8 mouse cellular contexts compared by ENCODE assay signal in the genomic region with DNA sequence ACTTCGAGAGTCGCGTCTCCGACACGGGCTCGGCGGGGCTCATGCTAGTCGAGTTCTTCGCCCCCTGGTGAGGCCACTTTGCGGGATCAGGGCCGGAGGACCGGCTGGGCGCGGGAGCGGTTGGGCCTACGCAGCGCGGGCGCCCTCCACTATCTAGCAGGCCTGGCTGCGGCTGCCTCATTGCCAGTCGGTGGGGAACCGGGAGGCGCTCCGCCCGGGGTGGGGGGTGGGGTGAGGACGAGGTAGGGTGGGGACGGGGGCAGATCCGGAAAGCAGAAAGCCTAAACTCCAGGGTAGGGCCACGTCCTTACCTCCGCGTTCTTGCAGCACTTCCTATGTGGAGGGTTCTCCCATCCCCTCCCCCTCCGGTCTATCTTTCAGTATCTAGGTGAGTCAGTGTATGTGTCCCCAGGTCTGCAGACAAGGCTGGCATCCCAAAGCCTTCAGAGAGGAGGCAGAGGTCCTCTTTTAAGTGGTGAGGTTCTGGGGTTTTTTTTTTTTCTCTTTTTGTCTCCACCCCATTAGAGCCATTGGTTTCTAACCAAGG. TPM values are rescaled to one million over a fixed set of nuclear protein-coding genes. Genes with fewer than 3 reads are reported as not detected.
A peak's percentile ranks its signal among the peaks of the same experiment; 100 is the strongest.
DNase-seq lines count a peak whose midpoint lies in the region; ATAC-seq and TF ChIP-seq lines count a peak whose summit lies in the region.

No protein-coding gene starts in this region.

- no peak for TF ChIP-seq POLR2A in bone marrow macrophage, adult 2 months (IDR thresholded peaks at IDR 0.05; ENCODE audit: borderline replicate concordance, low read depth, low read length)

- peak overlapping the region; percentile 97 for H3K9ac ChIP-seq in forebrain, embryonic 15.5 days (replicated peaks)
- peak overlapping the region; percentile 98 for H3K9ac ChIP-seq in kidney, embryonic 15.5 days

- H3K27ac ChIP-seq in bone marrow macrophage, adult 2 months (ENCODE audit: insufficient read depth, low read depth, low read length): peak overlapping the region; percentile 89
- peak overlapping the region; percentile 97 for H3K27ac ChIP-seq in forebrain, embryonic 15.5 days (replicated peaks)
- H3K27ac ChIP-seq in kidney, embryonic 15.5 days: peak overlapping the region; percentile 98

- no peaks in the 10 kb centered on the region for H3K9me3 ChIP-seq in forebrain, embryonic 15.5 days
- H3K9me3 ChIP-seq in kidney, embryonic 15.5 days (replicated peaks): no peaks in the 10 kb centered on the region
- no peaks in the 10 kb centered on the region for H3K9me3 ChIP-seq in megakaryocyte, embryonic 14.5 days

- under 1% methylated on average over 32 of the region's 32 CpGs for WGBS in forebrain, embryonic 15.5 days
- under 1% methylated on average over 32 of the region's 32 CpGs for WGBS in kidney, embryonic 15.5 days

- peaks cover 25% of the 10 kb centered on the region for H3K4me1 ChIP-seq in bone marrow macrophage, adult 2 months (ENCODE audit: control insufficient read depth, insufficient read depth, low read length)
- peaks cover 31% of the 10 kb centered on the region for H3K4me1 ChIP-seq in forebrain, embryonic 15.5 days
- peaks cover 30% of the 10 kb centered on the region for H3K4me1 ChIP-seq in kidney, embryonic 15.5 days
- peaks cover 55% of the 10 kb centered on the region for H3K4me1 ChIP-seq in megakaryocyte, embryonic 14.5 days

- no peak for TF ChIP-seq CTCF in bone marrow macrophage, adult 2 months (IDR thresholded peaks at IDR 0.05; ENCODE audit: low read depth, low read length)

- peak overlapping the region; percentile 70 for H3K4me2 ChIP-seq in forebrain, embryonic 15.5 days (replicated peaks)
- peak overlapping the region; percentile 64 for H3K4me2 ChIP-seq in kidney, embryonic 15.5 days

- DNase-seq in frontal cortex, postnatal 36 days (ENCODE audit: low spot score in 2 of 2): no peak
- DNase-seq in B cell, adult 2 months: peak; percentile 56 to 68
- DNase-seq in thymus, postnatal 0 days (ENCODE audit: low spot score): peak; percentile 62

- H3K27me3 ChIP-seq in forebrain, embryonic 15.5 days: no peaks in the 10 kb centered on the region
- no peaks in the 10 kb centered on the region for H3K27me3 ChIP-seq in kidney, embryonic 15.5 days
- H3K27me3 ChIP-seq in megakaryocyte, embryonic 14.5 days (replicated peaks): no peaks in the 10 kb centered on the region

- ATAC-seq in frontal cortex, adult (ENCODE audit: low TSS enrichment): peak; percentile 36
- peak; percentile 65 for ATAC-seq in forebrain, embryonic 15.5 days (replicated peaks)
- peak; percentile 67 for ATAC-seq in kidney, embryonic 15.5 days (replicated peaks; ENCODE audit: low FRiP score)

- H3K4me3 ChIP-seq in bone marrow macrophage, adult 2 months (ENCODE audit: insufficient read depth, low read length): peak overlapping the region; percentile 98
- H3K4me3 ChIP-seq in forebrain, embryonic 15.5 days: peak overlapping the region; percentile 91
- peak overlapping the region; percentile 96 for H3K4me3 ChIP-seq in kidney, embryonic 15.5 days (replicated peaks)
- H3K4me3 ChIP-seq in megakaryocyte, embryonic 14.5 days (replicated peaks): peak overlapping the region; percentile 99

- H3K36me3 ChIP-seq in forebrain, embryonic 15.5 days: peaks cover 12% of the 10 kb centered on the region
- H3K36me3 ChIP-seq in kidney, embryonic 15.5 days: peaks cover 28% of the 10 kb centered on the region
- H3K36me3 ChIP-seq in megakaryocyte, embryonic 14.5 days (replicated peaks; ENCODE audit: low read length): peaks cover 46% of the 10 kb centered on the region

RNA-seq across cellular contexts. Expression of gene Catsper2, which starts 0.6 kb away (rescaled TPM):
- 0.80 and 1.5 TPM in 2 replicates for polyA plus RNA-seq in bone marrow macrophage, adult 2 months (2012; ENCODE audit: insufficient read depth, insufficient read length, missing spikeins)
- 3.8 and 4.2 TPM in 2 replicates for polyA plus RNA-seq in forebrain, embryonic 15.5 days (2015; fragmentation: Nextera tagmentation; extraction: Ambion mirVana)
- 1.8 and 2.7 TPM in 2 replicates for polyA plus RNA-seq in kidney, embryonic 15.5 days (2015; fragmentation: Nextera tagmentation; extraction: Ambion mirVana)
- polyA plus RNA-seq in megakaryocyte, embryonic 14.5 days (2012; ENCODE audit: insufficient read depth, low replicate concordance): 0.10 TPM in 1 of 2 replicates, not detected in the other
- 1.6 and 2.1 TPM in 2 replicates for polyA plus RNA-seq in thymus, postnatal 0 days (2015; fragmentation: Nextera tagmentation; extraction: Ambion mirVana)

RNA-seq across cellular contexts. Expression of gene Pdia3, which starts 0.6 kb away (rescaled TPM):
- polyA plus RNA-seq in bone marrow macrophage, adult 2 months (2012; ENCODE audit: insufficient read depth, insufficient read length, missing spikeins): 360 and 362 TPM in 2 replicates
- 311 and 322 TPM in 2 replicates for polyA plus RNA-seq in forebrain, embryonic 15.5 days (2015; fragmentation: Nextera tagmentation; extraction: Ambion mirVana)
- polyA plus RNA-seq in kidney, embryonic 15.5 days (2015; fragmentation: Nextera tagmentation; extraction: Ambion mirVana): 811 and 867 TPM in 2 replicates
- 332 and 1,563 TPM in 2 replicates for polyA plus RNA-seq in megakaryocyte, embryonic 14.5 days (2012; ENCODE audit: insufficient read depth, low replicate concordance)
- 319 and 390 TPM in 2 replicates for polyA plus RNA-seq in thymus, postnatal 0 days (2015; fragmentation: Nextera tagmentation; extraction: Ambion mirVana)

RNA-seq across cellular contexts. Expression of gene Strc, which starts 27.2 kb away (rescaled TPM):
- polyA plus RNA-seq in bone marrow macrophage, adult 2 months (2012; ENCODE audit: insufficient read depth, insufficient read length, missing spikeins): not detected in 2 replicates
- polyA plus RNA-seq in forebrain, embryonic 15.5 days (2015; fragmentation: Nextera tagmentation; extraction: Ambion mirVana): 0.03 TPM in 1 of 2 replicates, not detected in the other
- polyA plus RNA-seq in kidney, embryonic 15.5 days (2015; fragmentation: Nextera tagmentation; extraction: Ambion mirVana): not detected in 2 replicates
- polyA plus RNA-seq in megakaryocyte, embryonic 14.5 days (2012; ENCODE audit: insufficient read depth, low replicate concordance): not detected in 2 replicates
- polyA plus RNA-seq in thymus, postnatal 0 days (2015; fragmentation: Nextera tagmentation; extraction: Ambion mirVana): 0.07 TPM in 1 of 2 replicates, not detected in the other

RNA-seq across cellular contexts. Expression of gene Ell3, which starts 29.9 kb away (rescaled TPM):
- polyA plus RNA-seq in bone marrow macrophage, adult 2 months (2012; ENCODE audit: insufficient read depth, insufficient read length, missing spikeins): 0.92 TPM in 1 of 2 replicates, not detected in the other
- 1.8 and 1.9 TPM in 2 replicates for polyA plus RNA-seq in forebrain, embryonic 15.5 days (2015; fragmentation: Nextera tagmentation; extraction: Ambion mirVana)
- polyA plus RNA-seq in kidney, embryonic 15.5 days (2015; fragmentation: Nextera tagmentation; extraction: Ambion mirVana): 11.2 and 12.9 TPM in 2 replicates
- polyA plus RNA-seq in megakaryocyte, embryonic 14.5 days (2012; ENCODE audit: insufficient read depth, low replicate concordance): not detected in 2 replicates
- 1.6 TPM in 2 replicates for polyA plus RNA-seq in thymus, postnatal 0 days (2015; fragmentation: Nextera tagmentation; extraction: Ambion mirVana)

RNA-seq across cellular contexts. Expression of gene Serf2, which starts 34.8 kb away (rescaled TPM):
- 547 and 575 TPM in 2 replicates for polyA plus RNA-seq in bone marrow macrophage, adult 2 months (2012; ENCODE audit: insufficient read depth, insufficient read length, missing spikeins)
- 330 and 368 TPM in 2 replicates for polyA plus RNA-seq in forebrain, embryonic 15.5 days (2015; fragmentation: Nextera tagmentation; extraction: Ambion mirVana)
- polyA plus RNA-seq in kidney, embryonic 15.5 days (2015; fragmentation: Nextera tagmentation; extraction: Ambion mirVana): 482 and 510 TPM in 2 replicates
- 78.6 and 558 TPM in 2 replicates for polyA plus RNA-seq in megakaryocyte, embryonic 14.5 days (2012; ENCODE audit: insufficient read depth, low replicate concordance)
- polyA plus RNA-seq in thymus, postnatal 0 days (2015; fragmentation: Nextera tagmentation; extraction: Ambion mirVana): 522 and 560 TPM in 2 replicates

Comparison
In these comparisons a context has a peak if more than half of its experiments do, and no peak if none do; other contexts are left out.
1. DNase-seq: peak in B cell, adult 2 months (2 of 2) and thymus, postnatal 0 days (single experiment); none in frontal cortex, postnatal 36 days (0 of 2).
2. Peak in every context shown above with its lines, with median percentiles within 50 percentile points of each other: ATAC-seq, H3K27ac ChIP-seq and H3K4me3 ChIP-seq.